8 mouse cellular contexts compared by ENCODE assay signal in the genomic region with DNA sequence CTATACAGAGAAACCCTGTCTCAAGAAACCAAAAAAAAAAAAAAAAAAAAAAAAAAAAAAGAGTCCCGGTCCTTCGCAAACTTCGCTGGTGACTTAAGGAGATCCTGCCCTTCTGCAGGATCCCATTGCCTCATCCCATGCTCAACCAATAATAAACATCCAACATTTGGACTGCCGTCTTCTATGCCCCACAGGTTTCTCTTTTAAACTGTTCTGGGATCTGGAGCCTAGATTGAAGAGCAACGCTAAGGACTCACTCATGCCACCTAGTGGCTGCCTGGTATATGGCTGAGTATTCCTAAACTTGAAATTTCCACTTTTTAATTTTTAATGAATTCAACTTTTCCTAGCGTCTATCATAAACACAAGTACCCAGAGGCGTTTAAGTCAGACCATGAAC. TPM values are rescaled to one million over a fixed set of nuclear protein-coding genes. Genes with fewer than 3 reads are reported as not detected.
DNase-seq lines count a peak whose midpoint lies in the region; ATAC-seq lines count a peak whose summit lies in the region.

No protein-coding gene starts in this region.

- WGBS in forebrain, embryonic 14.5 days = 12% methylated on average over 7 of the region's 7 CpGs
- 15% methylated on average over 7 of the region's 7 CpGs for WGBS in neural tube, embryonic 11.5 days

- H3K4me3 ChIP-seq in forebrain, embryonic 14.5 days (ENCODE audit: low read depth, low read length) = no peak overlapping the region
- H3K4me3 ChIP-seq in neural tube, embryonic 11.5 days (ENCODE audit: low read depth, low read length) = no peak overlapping the region

- H3K36me3 ChIP-seq in forebrain, embryonic 14.5 days (ENCODE audit: control insufficient read depth, insufficient read depth, low read length) = no peaks in the 10 kb centered on the region
- H3K36me3 ChIP-seq in neural tube, embryonic 11.5 days (ENCODE audit: control insufficient read depth, insufficient read depth, low read length) = no peaks in the 10 kb centered on the region

- H3K4me2 ChIP-seq in forebrain, embryonic 14.5 days (ENCODE audit: low read length) = no peak overlapping the region
- no peak overlapping the region for H3K4me2 ChIP-seq in neural tube, embryonic 11.5 days (ENCODE audit: low read depth)

- DNase-seq in 3T3-L1 (ENCODE audit: low read depth, low spot score) (peak; percentile 87), liver (peak; percentile 62)
- peak; percentile 85 for DNase-seq in CD4-positive, CD25-positive, alpha-beta regulatory T cell, adult 2 months (ENCODE audit: low read depth, low spot score)
- peak; percentile 46 for DNase-seq in c-Kit-positive CD71-positive TER-119-negative erythroid progenitor cells, embryonic 14.5 days (ENCODE audit: low read depth)
- peak; percentile 80 for DNase-seq in forebrain, embryonic 14.5 days (ENCODE audit: low spot score)
- DNase-seq in induced T-regulatory cell, adult 2 months (ENCODE audit: low read depth) = peak; percentile 84
- DNase-seq in neural tube, embryonic 11.5 days (ENCODE audit: low spot score) = peak; percentile 65

- no peak overlapping the region for H3K9ac ChIP-seq in forebrain, embryonic 14.5 days (ENCODE audit: low read length)
- no peak overlapping the region for H3K9ac ChIP-seq in neural tube, embryonic 11.5 days (ENCODE audit: low read length)

- no peaks in the 10 kb centered on the region for H3K4me1 ChIP-seq in forebrain, embryonic 14.5 days (ENCODE audit: control insufficient read depth, insufficient read depth, low read length)
- no peaks in the 10 kb centered on the region for H3K4me1 ChIP-seq in neural tube, embryonic 11.5 days (ENCODE audit: control insufficient read depth, insufficient read depth, low read length)

- ATAC-seq in forebrain, embryonic 14.5 days = peak; percentile 52; the same call in 1 of the 2 replicates
- no peak for ATAC-seq in neural tube, embryonic 11.5 days (ENCODE audit: insufficient read depth, low FRiP score, low TSS enrichment)
- ATAC-seq in erythroid progenitor cell, adult 5-6 weeks (replicated peaks; ENCODE audit: low FRiP score, poor library complexity, severe bottlenecking) = no peak

- no peaks in the 10 kb centered on the region for H3K9me3 ChIP-seq in forebrain, embryonic 14.5 days (replicated peaks; ENCODE audit: control insufficient read depth, low read length)
- no peaks in the 10 kb centered on the region for H3K9me3 ChIP-seq in neural tube, embryonic 11.5 days (ENCODE audit: control insufficient read depth, low read length)

- no peaks in the 10 kb centered on the region for H3K27me3 ChIP-seq in forebrain, embryonic 14.5 days (replicated peaks; ENCODE audit: control insufficient read depth, insufficient read depth, low read length)
- H3K27me3 ChIP-seq in neural tube, embryonic 11.5 days (ENCODE audit: control insufficient read depth, insufficient read depth, low read length) = no peaks in the 10 kb centered on the region

- H3K27ac ChIP-seq in forebrain, embryonic 14.5 days (ENCODE audit: low read depth, low read length) = no peak overlapping the region
- H3K27ac ChIP-seq in neural tube, embryonic 11.5 days (ENCODE audit: low read depth, low read length) = no peak overlapping the region

RNA-seq across cellular contexts. Expression of gene Il12a, which starts 23.1 kb away (rescaled TPM):
- polyA plus RNA-seq in forebrain, embryonic 14.5 days (2014; fragmentation: Nextera tagmentation; extraction: Ambion mirVana) = 0.29 TPM in 1 of 2 replicates, not detected in the other
- 0.25 TPM in 1 of 2 replicates, not detected in the other for polyA plus RNA-seq in neural tube, embryonic 11.5 days (2014; fragmentation: Nextera tagmentation; extraction: Ambion mirVana)
- total RNA-seq in erythroid progenitor cell, adult 5-6 weeks (2015; ENCODE audit: low replicate concordance) = 4.6 and 19.8 TPM in 2 replicates
- 3.1 and 10.4 TPM in 2 replicates for total RNA-seq in erythroid progenitor cell, adult 5-6 weeks (2017; ENCODE audit: low replicate concordance)
